Mouse (Mus musculus): Measurements from ENCODE around the gene Pik3c2b.
"Not testable (repeated sequence)": the region's sequence is repeated elsewhere in the genome, so short reads cannot be mapped to it uniquely, and the experiment has no call there.

Pik3c2b gene

DNA sequence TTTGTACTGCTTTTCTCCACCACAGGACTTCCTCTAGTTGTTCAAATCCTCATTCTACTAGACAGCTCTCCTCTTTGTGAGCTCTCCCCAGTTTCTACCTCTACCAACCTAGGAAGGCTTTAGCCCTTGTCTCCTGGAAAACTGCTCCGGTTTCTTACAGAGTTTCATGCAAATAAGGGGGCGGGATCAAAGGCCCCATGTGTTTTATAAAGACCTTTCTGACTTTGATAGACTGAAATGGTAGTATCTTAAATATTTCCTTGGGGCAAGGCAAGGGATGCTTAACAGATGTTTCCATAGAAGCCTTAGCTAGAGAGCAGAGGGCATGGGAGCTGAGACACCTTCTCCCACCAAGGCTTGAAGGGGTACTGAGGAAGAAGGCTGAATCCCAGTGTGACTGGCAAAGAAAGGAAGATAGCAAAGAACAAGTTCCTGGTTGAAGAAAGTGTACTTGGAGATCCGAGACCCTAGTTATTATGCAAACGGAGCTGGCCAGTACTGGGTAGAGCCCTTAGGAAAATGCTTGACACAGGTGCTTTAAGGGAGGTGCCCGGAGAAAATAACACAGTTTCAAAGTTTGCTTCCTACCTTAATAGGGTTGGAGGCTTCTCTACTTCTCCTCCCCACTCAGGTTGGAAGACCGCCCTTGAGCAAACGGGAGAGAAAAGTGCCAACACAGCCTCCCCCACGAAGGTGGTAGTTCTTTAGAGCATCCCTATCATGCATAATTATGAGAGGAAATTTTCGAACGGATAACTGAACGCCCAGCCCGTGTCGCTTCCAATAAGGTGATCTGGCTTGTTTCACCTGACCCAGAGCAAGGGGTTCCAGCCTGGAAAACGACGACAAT lies at the start of gene Pik3c2b:
TSS of gene Pik3c2b (plus strand) at position 657 of the 850 bp plus-strand sequence.
- no peak for DNase-seq

DNA sequence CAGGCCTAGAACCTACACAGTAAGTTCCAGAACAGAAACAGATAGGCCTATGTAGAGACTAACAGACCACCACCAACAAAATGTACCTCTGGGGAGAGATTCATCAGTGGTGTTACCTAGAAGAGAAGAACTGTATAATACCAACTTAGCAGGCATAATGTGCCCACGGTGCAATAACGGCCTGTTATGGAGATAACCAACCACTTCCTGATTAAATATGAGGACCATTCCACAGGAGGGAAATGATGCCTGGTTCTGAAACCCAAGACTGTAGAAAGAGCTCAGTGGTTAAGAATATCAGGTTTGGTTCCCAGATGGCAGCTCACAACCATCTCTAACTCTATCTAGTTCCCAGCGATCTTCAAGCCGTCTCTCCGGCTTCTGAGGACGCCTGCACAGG lies 45.1 kb upstream of the Pik3c2b start:
- DNase-seq: no peak

DNA sequence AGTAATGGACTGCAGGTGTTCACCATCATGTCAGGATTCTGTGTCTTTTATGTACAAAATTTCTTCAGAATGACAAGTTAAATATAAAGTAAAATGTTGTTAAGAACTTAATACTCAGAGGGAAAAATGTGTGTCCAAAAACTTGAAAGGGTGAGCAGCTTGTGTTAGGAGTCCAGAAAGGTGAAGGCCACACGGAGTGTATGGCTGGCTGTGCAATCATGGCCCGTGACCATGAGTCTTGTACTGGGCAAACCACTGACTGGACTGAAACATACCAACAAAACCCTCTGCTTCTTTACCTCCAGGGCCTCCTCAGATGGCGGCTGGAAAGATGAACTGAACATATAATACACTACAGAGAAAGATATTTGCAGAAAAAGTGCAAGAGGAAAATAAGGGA lies 38.9 kb upstream of the Pik3c2b start:
- no peak for DNase-seq

DNA sequence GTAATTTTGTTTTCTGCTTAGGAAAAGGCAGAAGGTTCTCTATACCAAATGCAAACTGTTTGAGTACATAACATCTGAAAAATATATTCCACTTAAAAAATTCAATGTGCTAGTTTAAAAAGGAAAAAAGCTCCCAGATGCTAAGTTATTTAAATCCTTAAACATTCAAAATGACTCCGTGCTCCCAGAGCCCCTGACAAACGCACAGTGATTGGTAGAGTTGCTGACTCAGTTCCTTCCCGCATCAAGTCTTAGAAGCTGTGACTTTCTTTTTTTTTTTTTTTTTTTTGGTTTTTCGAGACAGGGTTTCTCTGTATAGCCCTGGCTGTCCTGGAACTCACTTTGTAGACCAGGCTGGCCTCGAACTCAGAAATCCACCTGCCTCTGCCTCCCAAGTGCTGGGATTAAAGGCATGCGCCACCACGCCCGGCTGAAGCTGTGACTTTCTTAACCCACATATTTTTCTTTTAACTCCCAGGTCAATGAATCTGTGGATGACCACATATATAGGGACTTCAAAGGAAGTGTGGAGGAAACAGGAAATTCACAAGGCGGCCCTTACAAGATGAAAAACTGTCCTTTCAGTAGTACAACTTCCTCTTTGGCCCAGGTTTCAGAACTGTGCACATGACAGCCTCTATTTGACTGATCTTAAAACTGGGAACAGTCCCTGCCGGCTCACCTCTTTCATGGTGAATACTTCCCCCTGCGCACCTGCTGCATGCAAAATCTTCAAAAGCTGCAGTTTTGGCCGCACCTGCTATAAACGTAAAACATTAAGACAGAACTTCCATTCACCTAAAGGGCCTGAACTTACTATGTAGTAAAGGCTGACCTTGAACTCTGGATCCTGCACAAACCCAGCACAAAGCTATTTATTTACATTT lies 33.3 kb upstream of the Pik3c2b start:
- no peak for DNase-seq

DNA sequence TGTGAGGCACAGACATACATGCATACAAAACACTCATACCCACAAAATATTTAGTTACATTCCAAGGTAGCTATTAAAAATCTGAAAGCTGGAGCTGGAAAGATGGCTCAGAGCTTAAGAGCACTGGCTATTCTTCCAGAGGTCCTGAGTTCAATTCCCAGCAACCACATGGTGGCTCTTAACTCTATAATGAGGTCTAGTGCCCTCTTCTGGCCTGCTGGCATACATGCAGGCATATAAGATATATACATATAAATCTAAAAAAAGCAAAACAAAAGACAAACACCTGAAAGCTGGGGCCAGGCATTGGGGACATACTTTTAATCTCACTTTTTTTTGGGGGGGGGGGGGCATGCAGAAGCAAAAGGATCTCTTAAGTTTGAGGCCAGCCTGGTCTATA lies 32.1 kb upstream of the Pik3c2b start:
- DNase-seq: no peak

DNA sequence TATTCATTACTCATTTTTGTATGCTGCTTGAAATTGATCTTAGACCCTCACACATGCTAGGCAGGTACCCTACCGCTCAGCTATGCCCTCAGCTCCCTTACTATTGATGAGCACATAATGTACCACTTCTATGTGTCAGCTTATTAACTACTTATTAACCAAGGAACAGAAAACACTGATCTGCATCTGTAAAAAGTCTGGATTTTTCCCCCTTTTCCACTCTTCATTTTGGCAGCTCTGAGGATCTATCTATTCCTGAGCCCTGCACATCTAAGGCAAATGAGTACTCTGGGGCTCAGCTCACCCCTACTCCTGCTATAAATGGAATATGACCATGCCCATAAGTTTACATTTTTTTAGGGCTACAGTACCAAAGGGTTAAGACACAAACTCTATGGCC lies 31.3 kb upstream of the Pik3c2b start:
- no peak for DNase-seq

DNA sequence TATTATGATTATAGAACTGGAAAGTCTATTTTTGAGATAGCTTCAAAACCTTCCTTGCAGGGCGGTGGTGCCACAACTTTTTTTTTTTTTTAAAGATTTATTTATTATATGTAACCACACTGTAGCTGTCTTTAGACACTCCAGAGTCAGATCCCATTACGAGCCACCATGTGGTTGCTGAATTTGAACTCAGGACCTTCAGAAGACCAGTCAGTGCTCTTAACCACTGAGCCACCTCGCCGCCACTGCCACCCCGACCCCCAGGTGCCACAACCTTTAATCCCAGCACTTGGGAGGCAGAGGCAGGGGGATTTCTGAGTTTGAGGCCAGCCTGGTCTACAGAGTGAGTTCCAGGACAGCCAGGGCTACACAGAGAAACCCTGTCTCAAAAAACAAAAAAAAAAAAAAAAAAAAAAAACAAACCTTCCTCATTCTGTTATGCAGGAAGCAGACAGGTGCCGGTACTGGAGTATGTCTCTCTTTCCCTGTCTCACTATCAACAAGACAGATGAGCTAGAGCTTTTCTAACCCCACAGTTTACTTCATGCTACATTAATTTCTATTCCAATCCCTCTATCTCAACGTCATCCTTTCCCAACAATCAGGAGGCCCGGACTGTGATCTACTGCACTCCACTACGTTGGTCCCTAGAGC lies 28.6 kb upstream of the Pik3c2b start:
- DNase-seq: no peak

DNA sequence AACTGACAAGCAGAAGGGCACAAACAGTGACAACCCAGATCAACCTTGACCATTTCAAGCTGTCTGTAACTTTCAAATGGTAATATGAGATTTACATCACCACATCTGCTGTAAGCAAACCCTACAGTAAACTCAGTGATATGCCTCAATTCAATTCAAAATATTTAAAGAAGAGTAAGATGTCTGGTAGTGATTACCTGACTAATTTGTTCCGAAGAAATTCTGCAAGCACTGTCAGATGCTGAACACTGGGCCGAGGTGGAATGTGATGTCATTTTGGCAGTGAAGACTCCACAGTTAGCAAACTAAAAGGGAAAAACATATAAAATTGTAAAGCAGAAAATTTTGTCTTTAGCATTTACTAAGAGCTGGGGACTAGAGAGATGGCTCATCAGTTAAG lies 26.9 kb upstream of the Pik3c2b start:
- DNase-seq: no peak

DNA sequence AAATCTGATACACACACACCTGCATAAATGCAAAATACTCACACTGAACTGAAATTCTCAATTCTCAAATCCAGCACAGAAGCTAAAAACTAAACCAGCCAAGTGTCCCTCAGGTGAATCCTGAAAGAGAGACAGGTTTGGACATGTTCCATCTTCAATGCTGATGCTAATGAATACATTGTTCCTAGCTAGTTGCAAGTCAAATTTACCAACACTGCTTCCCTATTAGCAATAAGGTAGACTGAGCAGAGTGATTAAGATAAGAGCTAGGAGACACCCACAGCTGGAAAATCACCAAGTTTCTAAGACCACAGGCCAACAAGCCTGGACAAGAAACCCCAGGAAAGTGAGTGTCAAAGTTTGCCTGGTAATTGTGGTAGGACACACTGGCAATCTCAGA lies 26.2 kb upstream of the Pik3c2b start:
- no peak for DNase-seq

DNA sequence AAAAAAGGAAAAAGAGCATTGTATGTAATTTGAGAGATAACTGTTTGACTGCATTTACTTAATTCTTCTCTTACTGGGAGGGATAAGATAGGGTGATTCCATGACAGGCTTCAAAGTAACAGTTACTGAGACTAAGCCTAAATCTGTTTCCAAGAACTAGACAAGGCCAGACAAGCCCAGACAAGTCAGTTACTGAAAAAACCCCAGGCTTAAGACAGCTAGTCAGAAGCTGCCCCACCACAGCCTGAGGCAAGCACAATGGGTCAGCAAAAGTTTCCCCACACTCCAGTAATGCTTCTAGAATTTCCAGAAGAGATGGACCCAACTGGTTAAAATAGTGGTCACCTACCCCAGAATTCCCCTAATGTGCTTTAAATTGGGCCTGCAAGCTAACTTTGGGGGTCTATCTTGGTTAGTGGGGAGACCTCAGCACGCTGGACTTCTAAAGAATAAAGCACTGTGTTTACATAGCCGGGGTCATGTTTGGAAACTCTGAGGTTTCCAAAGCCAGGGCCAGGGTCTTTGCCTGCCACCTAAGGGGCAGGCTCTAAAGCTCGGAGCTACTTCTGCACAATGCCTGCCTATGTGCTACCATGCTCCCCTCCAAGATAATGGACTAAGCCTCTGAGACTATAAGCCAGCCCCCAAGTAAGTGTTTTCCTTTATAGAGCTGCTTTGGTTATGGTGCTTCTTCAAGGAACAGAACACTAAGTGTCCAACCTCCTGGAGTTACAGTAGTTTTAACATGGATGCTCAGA lies 25.2 kb upstream of the Pik3c2b start:
- no peak for DNase-seq

DNA sequence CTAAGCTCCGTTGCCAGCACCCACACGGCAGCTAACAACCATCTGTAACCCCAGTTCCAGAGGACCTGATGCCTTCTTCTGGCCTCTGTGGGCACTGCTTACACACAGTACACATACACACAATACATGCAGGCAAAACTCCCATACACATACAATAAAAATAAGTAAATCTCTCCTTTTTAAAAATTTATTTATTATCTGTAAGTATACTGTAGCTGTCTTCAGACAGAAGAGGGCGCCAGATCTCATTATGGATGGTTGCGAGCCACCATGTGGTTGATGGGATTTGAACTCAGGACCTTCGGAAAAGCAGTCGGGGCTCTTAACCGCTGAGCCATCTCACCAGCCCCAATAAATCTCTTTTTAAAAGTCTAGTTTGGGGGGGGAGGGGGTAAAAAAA lies 24.1 kb upstream of the Pik3c2b start:
- DNase-seq: no peak

DNA sequence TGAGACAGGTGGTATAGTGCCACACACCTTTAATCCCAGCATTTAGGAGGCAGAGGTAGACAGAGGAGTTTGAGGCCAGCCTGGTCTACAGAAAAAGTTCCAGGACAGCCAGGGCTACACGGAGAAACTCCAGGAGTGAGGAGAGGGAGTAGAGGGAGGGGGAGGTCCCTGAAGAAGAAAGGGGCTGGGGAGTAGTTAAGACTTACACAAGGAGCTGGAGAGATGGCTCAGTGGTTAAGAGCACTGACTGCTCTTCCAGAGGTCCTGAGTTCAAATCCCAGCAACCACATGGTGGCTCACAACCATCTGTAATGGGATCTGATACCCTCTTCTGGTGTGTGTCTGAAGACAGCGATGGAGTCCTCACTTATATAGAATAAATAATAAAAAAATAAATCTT lies 23.5 kb upstream of the Pik3c2b start:
- not testable (repeated sequence) for DNase-seq

DNA sequence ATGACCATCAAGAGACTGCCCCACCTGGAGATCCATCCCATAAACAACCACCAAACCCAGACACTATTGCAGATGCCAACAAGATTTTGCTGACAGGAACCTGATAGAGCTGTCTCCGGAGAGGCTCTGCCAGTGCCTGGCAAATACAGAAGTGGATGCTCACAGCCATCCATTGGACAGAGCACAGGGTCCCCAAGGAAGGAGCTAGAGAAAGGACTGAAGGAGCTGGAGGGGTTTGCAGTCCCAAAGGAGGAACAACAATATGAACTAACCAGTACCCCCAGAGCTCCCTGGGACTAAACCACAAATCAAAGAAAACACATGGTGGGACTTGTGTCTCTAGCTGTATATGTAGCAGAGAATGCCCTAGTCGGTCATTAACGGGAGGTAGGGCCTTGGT lies 21.7 kb upstream of the Pik3c2b start:
- not testable (repeated sequence) for DNase-seq

DNA sequence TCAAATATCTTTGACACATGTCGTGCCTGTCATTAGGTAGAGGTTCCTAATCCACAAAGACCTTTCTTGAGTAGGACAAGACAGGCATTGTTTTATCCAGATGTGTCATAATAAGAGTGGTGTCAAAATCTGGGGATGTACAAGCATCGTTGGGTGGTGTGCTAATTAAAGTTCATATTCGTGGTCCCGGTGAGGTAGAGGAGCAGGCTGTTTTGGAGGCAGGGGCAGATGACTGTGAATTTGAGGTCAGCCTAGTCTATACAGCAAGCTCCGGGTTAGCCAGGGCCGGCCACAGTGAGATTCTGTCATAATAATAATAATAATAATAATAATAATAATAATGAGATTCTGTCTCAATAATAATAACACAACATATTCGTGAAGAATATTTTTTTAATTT lies 21.0 kb upstream of the Pik3c2b start:
- no peak for DNase-seq

DNA sequence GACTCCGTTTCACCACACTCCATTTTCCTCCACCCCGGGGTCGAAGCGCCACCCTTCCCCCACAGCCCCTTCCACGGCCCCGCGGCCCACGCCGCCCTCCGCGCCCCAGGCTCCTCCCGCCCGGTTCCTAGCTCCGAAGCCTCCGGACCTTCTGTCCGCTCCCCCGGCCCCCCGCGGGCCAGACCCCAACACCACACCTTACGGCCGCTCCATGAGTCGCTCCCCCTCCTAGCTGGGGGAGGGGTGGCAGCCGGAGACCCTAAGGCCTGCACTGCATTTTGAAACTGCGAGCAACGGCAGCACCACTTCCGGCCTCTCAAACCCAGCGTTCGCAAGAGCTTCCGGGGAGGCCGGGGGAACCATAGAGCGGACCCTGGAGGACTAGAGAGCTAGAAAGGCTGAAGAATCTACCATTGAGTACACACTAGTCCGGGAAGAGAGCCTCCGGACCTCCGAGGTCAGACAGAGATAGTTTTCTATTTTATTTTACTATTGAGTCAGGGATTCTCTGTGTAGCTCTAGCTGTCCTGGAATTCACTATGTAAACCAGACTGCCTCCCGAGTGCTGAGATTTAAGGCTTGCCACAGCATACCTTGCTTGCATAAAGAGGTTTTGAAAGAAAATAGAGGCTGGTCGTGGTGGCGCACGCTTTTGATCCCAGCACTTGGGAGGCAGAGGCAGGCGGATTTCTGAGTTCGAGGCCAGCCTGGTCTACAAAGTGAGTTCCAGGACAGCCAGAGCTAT lies 20.2 kb upstream of the Pik3c2b start:
- DNase-seq: peak; percentile 86 to 90

DNA sequence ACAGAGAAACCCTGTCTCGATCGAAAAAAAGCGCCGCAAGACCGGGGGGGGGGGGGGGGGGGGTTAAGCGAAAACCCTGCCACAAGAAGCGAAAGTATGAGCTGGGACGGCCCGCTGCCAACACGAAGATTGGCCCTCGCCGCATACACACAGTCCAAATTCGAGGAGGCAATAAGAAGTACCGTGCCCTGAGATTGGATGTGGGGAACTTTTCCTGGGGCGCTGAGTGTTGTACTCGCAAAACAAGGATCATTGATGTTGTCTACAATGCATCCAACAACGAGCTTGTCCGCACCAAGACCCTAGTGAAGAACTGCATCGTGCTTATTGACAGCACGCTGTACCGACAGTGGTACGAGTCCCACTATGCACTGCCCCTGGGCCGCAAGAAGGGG lies 19.7 kb upstream of the Pik3c2b start:
- DNase-seq: not testable (repeated sequence)

DNA sequence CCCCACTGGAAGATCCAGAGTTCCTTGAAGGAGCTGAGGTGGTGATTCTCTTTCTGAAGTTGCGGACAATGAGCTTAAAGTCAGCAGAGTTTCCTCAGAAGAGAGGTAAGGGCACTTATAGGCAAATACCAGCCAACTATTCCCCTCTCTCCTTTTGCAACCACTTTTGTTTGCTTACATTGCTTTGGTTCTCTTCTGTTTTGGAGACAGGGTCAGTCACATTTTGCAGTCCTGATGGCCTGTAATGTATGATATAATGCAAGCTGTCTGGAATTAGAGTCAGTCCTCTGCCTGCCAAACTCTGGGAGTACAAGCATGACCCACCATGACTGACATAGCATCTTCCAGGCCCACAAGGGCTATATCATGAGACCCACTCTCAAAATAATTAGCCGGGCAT lies 18.3 kb upstream of the Pik3c2b start:
- no peak for DNase-seq

DNA sequence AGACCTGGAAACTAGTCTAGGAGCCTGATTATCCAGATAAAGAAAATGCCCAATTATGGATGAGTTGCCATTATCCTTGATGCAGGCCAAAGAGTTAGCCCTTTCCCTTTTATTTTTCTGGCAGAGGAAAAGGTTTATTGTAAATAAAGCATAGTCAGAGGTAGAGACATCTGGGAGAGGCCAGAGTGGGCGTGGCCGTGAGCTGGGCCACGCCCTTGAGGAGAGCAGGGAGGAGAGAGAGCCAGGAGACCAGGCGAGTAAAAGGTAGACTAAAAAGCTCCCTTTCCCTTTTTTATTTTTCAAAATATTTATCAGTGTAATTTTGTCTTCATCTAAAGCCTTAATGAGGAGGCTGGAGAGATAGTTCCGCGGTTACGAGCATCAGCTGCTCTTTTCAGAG lies 17.5 kb upstream of the Pik3c2b start:
- no peak for DNase-seq

DNA sequence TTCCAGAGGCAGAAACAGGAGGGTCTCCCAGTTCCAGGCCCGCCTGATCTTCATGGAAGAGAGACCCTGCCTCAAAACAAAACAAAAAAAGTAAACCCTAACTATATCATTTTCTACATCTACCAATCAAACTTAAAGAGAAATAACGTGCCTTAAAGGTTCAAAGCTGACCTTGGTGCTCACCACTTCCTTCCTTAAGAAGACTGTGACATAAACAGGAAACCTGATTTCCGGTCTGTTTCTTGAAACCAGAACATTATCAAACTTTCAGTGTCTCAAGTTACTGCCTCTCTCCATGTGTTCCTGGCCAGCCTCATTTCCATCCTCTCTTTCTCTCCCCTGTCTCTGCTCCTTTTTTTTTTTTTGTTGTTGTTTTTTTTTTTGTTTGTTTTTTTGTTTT lies 15.7 kb upstream of the Pik3c2b start:
- no peak for DNase-seq

DNA sequence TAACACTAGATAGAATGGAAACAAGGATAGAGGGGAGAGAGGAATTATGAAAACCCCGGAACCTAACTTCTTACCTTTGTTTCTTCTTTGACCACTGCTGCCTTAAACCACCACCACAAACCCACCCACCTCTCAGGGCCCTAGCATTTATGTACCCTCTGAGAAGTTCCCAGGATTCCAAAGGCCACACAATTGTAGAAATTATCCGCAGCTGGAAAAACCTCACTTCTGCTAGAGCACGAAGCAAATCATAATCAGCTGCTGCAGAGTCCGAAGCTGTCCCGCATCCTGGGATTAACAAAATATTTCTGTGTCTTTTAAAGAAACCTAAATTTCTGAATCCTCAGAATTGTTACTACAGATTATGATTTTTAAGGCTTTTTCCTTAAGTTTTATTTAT lies 15.0 kb upstream of the Pik3c2b start, which contains the start of gene Mdm4:
TSS of gene Mdm4 (minus strand) at position 101 of the 400 bp plus-strand sequence.
- no peak for DNase-seq

DNA sequence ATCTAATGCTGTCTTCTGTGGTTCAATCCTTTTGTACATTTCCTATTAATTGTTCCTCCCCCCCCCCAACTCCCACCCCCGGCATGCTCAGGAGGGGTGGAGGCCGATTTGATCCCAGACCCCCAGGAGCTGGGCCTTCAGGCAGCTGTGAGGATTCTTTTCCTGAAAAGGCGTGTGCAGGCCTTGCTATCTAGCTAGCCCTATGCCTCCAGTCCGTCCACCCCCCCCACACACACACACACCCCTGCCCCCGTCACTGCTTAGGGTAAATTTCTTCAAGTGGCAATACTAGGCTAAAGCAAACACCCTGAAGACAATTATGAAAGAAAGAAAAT lies 12.5 kb upstream of the Pik3c2b start:
- no peak for DNase-seq
